Mouse (Mus musculus): ENCODE measurements around the gene Neurod2. TPM values are rescaled to one million over a fixed set of nuclear protein-coding genes. Genes with fewer than 3 reads are reported as not detected.
A peak's percentile ranks its signal among the peaks of the same experiment; 100 is the strongest.

Gene Neurod2
- total RNA-seq, 2 experiments from 2014 or later: not detected

DNA sequence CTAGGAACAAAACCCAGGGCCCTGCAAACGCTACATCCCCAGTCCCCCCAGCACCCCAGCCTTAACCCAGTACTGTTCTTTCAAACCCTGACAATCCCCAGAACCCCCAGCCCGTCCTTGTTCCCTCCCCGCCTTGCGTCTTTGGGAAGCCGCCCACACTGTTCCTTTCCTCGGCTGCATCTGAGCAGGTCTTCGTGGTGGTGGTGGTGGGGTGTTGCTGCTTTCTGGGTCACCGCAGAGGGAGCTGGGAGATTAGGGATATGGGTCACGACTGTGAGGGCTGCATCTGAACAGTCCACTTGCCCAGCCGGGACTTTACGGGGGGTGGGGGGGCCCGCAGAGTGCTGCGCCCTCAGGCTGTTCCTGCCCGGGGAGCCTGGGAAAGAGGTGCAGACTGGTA, 25.0 kb upstream of the Neurod2 start:
- no peak for DNase-seq

DNA sequence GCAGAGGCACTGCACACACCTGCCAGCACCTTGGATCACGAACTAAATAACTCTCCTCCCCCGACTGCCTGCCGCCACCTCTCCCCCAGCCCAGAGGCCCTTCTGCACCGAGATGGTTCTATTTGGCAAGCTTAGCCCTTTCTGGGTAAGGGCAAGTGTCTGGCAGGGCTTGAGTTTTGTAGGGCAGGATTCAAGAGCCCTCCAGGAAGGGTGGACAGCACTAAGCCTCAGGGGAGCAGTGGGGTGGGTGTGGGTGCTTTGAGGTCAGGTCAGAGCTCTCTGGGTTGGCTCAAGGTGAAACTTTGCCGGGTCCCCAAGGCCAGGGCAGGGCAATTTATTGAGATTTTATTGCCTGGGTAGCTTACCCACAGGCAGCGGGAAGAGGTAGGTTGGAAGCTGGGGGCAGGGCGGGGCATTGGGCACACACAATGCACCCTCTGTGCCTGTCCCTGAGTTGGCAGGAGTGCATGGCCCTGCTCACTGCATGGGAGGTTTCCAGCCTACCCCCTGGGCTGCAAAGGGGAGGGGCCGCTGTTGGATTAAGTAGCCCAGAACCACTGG, 24.3 kb upstream of the Neurod2 start:
- DNase-seq: no peak

DNA sequence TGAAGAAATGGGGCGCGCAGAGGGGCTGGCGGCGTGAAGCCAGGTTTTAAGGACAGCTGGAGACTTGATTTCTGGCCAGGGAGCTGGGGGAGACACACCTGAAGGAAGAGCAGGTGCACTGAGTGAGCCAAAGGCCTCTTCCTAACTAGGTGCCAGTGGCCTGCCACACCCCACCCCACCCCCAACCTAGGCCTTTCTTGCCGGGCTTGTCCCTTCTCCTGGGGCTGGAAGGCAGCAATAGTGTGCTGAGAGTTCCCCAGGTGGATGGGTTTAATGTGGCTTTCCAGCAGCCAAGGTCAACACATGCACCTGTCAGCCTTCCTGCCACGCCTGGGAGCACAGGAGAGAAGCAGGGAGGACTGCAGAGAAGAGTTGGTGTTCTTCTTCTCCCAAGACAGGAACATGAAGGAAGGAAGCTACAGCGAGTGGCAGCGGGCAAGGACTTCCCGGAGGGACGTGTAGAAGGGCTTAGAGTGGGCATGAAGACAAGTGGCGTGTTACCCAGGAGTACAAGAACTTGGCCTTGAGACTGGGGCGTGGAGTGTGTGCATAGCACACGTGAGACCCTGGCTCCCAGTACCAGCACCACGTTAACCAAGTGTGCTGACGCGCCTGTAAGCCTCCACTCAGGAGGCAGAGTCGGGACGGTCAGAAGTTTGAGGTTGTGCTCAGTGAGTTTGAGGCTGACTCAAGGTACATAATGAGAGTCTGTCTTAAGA, 23.0 kb upstream of the Neurod2 start:
- DNase-seq: no peak

DNA sequence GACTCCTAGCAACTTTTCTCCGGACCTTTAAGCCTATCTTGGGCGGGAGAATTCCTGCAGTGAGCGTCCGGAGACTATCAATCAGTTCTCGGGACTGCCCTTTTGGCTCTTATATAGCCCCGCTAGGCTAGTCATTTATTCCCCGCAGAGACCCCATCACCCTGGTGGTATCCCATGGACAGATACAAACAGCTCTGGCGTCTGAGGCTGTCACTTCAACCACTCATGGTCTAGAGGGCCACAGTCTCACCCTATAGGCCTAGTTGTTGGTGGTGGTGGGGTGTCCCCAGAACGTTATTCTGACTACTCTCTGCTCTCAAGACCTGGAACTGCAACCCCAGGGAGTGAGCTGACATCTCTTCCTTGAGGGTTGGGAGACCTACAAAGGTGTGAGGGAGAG, 19.9 kb upstream of the Neurod2 start:
- no peak for DNase-seq

DNA sequence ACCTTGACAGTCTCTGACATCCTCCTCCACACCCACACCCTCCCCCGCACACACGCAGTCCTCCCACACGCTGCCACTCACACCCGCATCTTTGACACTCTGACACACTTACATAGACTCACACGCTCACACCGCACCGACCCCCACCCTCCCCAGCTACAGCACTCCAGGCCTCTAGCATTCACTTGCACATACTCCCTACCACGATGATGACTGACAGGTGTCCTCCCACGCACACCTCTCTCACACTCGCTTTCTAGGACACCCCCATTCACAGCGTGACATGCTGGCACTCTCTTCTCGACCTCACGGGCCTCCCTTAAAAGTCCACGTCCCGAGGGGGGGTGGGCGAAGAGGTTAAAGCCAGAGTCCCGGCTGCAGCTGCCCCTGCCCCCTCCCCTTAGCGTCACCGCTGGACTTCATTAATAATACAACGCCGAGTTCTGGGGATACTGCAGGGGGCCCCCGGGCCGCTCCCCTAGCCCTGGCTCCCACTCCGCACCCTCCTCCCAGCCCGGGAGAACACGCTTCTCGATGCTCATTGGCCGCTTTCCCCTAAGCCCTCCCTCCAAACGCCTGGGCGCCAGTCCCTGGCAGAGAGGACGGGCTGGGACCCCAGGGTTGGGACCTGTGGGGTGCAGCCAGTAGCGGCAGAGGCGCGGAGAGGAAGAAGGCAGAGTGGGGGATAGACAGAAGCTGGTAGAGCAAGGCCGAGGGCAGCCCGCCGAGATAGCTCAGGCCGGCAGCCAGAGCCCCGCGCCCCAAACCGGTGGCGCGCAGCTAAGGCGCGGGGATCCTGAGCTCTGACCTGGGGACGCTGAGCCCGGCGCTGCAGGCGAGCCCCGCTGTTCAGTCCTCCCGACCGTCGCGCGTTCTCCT, 18.9 kb upstream of the Neurod2 start, which contains the start of gene Ppp1r1b:
Gene Ppp1r1b (plus strand): TSS at position 322 of the 879 bp plus-strand sequence.
- peak; percentile 39 for DNase-seq

DNA sequence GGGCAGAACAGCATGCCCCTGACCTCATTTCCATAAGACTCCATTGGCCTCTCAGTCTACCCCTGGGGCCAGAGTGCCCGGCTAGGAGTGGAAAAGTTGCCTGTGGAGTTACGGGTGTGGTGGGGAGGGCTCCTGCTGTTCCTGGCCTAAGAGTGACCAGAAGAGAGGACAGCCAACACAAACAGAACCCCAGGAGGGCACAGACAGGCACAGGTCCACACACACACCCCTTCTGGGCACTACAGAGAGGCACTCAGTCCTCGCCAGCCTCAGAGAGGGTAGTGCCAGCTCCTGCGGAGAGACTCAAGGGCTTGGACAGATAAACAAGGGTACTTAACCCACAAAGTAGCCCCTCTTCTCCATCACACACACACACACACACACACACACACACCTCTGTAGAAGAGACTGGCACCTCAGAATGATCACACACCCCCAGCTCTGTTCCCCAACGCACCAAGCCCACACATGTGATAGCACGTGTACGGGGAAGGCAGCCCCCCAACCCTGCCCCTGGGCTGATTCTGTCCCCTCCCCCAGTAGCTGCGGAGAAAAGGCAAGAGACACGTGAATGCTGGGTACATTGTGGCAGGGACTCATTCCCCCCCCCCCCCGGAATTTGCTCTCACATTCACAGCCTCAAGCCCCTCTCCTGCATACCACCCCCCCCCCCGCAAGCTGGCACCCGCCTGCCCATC, 18.1 kb upstream of the Neurod2 start:
- no peak for DNase-seq

DNA sequence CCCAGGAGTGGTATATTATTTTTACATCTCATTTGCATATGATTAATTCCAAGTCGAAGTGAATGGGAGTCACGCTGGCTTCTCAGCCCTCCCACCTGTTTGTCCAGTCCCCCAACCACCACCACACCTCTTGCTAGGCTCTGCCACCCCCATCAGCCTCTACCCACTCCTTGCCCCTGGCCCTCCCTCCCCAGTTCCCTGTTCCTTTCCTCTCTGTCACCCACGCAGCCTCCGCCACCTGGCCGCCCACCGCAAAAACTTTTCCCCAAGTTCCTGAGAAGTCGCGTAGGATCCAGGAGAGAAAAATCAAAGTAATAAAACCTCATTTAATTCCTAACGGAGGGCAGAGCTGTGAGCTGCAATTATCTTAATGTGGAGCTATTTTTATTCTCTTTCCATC, 16.7 kb upstream of the Neurod2 start:
- no peak for DNase-seq

DNA sequence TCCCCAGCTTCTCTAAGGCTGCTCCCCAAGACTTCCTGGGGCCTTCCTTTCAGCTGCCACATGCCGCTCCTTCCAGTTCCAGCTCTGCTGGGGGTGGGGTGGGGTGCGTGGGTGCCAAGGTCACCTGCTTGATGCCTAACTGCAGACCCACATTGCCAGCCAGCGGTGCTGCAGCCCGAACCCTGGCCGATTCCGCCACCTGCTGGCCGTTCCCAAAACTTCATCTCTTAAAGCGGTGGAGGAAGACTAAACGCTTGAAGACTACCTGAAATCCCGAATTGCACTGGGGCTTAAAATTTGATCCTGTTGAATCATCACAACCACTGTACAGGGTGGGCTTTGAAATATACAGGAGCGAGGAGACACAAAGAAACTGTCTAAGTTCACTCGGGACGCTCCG, 15.8 kb upstream of the Neurod2 start:
- peak; percentile 52 for DNase-seq

DNA sequence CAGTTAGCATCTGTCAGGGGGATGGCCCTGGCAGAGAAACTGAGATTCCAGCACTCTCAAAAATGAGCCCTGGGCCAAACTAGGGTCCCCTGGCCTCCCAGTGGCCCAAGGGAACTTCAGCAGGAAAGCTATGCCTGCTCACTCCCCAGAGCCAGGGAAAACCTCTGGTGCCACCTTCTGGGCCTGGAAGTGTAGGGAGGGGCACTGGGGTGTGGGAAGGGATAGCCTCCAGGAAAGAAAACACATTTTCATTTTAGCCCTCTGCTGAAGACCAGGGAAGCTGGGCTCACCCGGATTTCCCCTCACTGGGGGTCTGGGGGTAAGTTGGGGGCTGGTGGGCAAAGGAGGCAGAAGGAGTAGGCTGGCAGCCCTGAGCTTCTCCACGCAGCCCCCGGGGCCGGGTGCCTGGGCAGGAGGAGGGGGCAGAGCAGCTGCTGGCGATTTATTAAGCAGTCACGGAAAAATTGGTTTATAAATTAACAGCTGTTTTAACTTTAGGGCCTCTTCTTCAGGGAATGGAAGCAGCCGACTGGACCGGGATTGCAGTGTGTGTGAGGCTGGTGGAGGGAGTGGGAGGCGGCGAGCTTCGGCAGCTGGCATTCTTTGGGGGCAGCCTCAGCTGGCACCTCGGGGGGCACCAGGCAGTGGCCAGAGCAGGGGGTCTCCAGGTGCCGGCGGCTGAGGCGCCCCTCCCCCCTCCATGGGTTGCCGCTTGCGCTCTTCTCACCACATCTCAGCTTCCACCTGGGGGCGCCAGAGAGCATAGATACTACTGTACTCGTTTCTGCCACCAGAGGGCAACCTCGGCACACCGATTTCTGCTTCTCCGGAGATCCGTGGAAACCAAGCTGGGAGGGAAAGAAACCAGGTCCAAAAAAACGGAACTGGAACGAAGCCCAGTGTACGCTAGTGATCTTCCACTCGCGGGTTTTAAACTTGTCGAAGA, 12.8 kb upstream of the Neurod2 start:
- peak; percentile 78 for DNase-seq

DNA sequence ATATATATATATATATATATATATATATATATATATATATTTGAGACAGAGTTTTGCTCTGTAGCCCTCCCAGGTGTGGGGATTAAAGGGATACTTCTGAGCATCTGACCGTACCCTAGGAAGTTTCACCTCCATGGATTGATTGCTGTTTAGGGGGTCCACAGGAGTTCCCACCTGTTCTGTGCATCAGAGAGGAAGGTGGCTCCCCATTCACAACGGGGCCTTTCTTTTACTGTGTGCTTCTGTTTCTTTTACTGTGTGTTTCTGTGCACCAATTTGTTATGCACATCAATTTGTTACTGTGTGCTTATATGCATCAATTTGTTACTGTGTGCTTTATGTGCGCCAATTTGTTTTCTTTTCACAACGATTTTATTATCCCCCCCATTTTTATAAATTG, 11.7 kb upstream of the Neurod2 start:
- no peak for DNase-seq

DNA sequence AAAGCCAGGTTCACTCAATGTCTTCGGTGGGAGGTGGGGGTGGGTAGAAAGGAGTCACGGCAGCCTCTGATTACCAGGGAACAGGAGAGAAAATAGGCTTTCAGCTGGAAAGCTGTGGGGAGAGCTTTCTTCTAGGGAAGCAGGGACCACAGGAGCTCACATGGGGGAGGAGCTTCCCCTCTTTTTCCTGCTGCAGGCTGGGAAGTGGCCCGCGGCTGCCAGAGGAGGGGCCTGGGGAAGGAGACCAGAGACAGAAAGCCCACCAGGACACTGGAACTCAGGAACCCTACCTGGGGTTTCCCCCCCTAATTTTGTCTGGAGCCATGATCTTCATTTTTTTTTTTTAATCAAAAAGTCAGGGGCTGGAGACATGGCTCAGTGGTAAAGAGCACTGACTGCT, 11.1 kb upstream of the Neurod2 start:
- DNase-seq: no peak

DNA sequence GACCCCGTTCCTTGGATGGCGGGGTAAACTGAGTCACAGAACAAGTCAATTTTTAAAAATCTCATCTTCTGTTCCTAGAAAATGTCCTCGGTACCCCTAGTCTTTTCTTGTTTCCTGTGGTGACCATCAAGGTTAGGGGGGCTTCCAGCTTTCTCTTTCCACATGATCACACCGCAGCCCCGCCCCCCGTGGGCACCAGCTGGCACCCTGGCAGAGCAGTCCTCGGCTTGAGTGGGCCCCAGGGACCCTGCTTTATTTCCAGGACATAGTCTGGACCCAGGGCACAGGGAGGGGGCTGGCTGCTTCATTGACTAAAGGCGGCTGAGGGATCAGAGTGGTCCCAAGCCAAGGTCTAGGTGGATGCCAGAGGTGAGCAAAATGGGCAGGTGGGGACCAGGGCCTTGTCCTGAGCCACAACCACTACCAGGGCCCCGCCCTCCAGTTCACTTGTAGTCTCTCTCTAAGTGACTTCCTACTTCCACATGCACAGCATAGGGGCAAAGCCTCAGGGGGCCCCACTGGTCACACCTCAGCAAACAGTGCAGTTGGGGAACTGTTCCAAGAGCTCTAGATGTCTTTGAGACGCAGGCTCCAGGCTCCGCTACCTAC, 10.3 kb upstream of the Neurod2 start:
- no peak for DNase-seq

DNA sequence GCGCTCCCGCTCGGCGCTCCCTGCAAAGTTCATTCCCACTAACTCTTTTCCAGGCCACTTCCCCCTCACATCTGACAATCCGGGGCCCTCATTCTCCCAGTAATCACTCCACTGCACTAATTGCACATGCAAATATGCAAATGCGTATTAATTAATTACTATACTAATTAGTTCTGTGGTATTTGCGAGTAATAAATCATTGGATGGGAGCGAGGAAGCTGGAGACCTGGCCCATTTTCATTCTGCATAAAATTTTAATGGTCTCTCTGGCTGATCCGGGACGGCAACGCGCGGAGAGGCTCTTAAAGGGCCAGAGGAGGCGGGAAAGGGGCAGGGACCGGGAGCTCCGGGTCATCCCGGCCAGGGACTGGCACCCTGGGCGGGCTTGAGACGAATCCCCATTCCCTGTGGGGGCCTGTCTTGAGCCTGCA, 9.6 kb upstream of the Neurod2 start:
- no peak for DNase-seq

DNA sequence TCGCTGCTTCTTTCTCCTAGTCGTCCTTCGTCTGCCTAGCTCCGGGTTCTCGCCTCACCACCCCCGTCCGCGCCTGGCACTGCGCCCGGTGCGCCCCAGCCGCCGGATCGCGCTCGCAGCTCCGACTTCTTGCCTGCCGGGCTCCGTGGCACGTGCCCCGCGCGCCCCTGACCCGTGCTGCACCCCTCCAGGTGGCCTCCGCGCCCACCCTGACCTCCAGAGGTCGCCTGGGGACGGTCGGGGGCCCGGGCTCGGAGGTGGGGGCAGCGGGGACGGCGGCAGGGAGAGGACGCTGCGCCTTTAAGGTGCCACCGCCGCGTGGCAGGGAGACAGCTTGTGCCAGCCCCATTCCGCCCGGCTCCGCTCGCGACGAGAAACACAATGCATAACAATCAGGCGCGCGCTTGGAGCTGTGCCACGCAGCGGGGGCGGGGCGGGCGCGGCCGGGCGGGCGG, 9.1 kb upstream of the Neurod2 start:
- DNase-seq: peak; percentile 34

DNA sequence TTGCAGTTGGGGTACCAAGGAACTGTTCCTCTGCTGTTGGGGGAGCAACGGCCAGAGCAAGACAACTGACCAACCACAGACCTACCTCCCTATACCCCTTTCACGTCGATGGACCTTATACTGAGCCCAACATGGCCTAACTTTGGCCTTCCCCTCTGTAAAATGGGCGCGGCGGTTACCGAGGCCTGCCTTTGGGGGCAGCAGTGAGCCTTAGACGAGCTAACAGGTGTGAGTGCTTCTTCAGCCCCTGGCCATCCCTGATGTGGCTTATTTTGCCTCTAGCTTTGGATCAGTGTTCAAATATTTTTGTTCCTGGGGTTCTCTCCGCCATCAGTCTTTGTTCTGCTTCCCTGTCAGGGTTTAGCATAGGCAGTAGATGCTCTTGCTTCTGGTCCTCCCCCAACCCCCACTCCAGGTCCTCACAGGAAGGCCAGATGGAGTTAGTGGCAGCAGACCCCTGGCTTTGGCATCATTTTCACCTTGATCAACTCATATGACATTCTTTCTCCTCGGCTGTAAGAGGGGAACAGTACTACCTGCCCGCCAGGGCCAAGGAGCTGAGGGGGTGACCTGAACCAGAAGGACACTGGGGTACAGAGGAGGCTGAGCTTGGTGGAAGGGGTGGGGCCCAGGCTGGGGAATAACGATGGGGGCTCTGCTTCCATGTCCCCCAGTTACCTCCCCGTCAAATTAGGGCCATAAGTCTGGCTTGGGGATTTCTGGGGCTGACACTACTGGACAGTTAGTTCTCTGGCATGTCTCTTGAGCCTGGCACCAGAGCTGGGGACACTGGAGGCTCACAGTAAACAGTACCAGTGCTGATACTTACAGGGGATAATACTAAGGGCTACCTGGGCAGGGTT, 7.0 kb upstream of the Neurod2 start:
- no peak for DNase-seq

DNA sequence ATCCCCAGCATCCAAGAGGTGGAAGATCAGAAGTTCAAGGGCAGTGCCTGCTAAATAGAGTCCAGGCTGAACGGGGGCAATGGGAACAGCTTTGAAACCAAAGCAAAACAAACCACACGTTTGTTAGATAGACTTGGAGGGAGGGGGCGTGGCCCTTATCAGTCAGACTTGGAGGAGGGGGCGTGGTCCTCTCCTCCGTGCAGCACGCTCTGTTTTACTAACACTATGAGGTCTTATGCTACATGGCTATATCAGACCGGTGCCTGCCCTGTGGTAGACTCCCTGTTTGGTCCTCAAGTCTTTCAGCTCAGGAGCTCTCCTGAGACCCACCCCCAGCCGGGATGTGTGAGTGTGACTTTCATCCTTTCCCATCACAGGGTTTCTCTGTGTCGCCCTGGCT, 5.8 kb upstream of the Neurod2 start:
- DNase-seq: no peak

DNA sequence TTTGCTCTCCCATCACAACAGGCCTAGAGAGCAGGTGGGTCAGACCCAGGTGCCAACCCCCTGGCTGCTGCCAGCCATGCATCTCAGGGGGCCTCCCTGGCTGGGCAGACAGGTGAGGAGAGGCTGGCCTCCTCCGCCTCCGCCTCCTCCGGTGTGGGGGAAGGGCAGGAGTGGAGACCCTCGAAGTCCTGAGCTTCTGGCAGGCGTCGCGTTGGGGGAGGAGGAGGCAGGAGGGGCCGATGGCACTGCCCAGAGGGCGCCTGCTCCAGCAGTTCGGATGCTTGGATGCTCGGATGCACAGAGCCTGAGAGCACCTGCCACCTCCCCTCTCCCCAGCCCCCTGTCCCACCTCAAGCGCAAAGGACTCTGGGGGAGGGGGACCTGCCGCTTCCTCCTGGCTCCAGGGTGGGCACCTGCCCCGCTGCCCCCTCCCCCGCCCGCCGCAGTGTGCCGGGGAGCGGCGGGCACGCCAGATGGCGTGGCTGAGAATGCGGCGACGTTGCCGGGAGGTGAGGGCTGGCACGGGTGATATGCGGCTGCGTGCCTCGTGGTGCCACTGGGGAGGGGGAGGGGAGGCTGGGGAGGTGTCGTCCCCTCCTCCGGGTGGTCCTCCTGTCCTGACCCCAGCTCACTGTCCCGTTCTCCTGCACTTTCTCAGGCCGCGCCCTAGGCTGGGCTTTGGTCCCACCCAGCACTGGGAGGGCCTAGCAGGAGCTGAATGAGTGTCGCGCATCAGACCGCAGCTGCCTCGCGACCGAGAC, 4.7 kb upstream of the Neurod2 start:
- no peak for DNase-seq

DNA sequence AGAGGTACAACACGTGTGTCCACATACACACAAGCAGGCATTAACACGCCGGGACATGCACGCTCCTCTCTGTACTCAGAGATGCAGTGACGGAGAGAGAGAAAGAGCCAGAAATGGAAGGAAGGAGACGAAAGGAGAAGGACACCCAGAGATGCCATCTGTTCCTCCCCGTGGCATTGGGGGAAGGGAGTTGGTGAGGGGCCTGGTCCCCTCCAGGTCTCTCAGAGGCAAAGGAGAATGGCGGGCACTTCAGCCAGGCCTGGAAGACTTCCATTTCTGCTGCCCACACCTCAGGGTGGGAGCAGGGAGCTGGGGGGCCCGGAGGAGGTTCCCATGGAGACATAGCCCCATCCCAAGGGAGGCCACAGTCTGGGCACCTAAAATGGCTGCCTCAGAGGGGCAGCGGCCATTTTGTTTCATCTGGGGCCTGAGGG, 3.8 kb upstream of the Neurod2 start:
- no peak for DNase-seq

DNA sequence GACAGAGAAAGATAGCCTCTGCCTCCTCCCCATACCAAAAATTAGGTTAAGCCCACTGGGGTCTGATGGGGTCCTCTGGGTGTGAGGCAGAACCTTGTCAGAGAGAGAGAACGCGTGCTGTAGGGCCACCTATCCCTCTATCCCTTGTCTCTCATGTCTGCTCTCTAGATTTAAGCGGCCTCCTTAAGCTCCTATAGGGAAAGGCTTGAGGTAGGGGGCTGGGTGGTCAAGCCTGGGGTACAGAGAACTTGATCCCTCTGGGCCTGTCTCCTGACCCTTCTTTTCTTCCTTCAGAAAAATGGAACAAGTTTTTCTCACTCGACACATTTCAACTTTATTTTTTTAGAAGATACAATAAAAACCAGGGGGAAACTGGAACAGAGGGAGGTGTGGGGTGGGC, 3.4 kb upstream of the Neurod2 start:
- DNase-seq: no peak

All from gastrocnemius, postnatal 25 days (tissue).